Mouse (Mus musculus): ENCODE measurements around the gene B3gnt6. TPM values are rescaled to one million over a fixed set of nuclear protein-coding genes. Genes with fewer than 3 reads are reported as not detected.

B3gnt6 gene
- total RNA-seq, 1 experiment from 2014 or later = 8.5 TPM

DNA sequence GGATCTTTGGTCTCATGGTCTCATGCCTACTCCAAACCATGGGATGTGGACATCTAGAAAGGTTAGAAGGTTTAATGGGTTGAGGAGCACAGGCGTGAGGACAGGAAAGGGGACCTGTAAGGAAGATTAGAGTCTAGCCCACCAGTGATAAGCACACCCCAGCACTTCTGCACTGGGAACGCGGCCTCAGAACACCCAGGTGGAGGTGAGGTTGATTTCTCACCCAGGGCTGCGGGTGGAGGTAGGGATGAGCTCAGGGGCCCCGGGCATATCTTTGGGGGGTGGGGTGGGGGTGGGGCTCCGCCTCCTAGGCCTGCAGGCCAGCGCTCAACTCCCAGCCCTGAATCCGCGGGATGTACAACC, 21.7 kb downstream of the B3gnt6 start:
- no peak for DNase-seq

DNA sequence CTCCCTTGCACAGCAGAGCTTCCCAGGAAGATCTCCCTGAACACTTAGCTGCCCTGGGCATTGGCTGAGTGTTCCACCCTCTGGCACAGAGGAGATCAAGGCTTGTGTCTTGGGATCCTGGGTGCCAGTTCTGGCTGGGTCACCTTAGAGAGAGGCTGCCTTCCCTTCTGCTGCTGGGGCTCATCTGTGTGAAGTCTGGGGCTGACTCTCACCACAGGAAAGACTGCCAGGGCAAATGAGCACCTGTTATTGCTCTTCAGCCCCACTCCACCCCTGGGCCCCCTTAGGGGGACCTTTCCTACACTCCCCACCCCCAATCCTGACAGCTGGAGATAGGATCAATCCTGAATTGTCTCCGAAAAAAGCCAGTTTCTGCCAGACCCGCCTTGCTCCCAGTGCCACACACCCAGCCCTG, 22.2 kb downstream of the B3gnt6 start:
- DNase-seq = no peak

DNA sequence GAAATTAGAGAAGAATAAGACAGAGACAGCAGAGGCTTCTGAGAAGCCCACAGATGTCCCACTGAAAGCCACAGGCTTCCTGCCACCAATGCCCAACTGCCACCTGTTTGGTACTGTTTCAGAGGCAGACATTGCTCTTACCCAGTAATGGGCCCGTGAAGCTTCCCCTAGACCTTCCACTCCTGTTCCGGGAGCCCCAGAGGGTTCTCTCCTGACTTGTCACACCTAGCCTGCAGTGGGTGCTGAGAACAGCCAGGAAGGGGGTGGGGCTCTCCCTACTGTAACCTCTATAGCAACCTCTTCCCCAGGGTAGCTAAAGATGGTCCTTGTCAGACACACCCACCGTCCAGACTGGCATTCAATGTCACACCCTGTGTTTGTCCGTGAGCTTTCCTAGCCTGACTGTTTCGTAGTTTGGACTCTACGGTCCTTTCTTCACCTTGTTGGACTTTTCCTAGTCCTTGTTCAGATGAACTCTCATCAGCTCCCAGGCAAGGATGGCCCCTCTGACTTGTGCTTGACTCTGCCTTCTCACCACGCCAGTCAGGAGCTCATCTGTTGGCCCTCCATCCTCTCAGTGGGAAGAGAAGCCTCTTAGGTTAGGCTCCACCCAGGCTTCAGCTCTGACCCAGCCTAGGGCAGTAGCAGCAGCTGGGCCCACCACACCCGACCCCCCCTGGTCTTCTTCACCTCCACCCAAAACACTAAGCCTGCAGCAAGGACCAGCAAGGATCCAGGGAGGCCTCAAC, 22.8 kb downstream of the B3gnt6 start:
- DNase-seq = no peak

DNA sequence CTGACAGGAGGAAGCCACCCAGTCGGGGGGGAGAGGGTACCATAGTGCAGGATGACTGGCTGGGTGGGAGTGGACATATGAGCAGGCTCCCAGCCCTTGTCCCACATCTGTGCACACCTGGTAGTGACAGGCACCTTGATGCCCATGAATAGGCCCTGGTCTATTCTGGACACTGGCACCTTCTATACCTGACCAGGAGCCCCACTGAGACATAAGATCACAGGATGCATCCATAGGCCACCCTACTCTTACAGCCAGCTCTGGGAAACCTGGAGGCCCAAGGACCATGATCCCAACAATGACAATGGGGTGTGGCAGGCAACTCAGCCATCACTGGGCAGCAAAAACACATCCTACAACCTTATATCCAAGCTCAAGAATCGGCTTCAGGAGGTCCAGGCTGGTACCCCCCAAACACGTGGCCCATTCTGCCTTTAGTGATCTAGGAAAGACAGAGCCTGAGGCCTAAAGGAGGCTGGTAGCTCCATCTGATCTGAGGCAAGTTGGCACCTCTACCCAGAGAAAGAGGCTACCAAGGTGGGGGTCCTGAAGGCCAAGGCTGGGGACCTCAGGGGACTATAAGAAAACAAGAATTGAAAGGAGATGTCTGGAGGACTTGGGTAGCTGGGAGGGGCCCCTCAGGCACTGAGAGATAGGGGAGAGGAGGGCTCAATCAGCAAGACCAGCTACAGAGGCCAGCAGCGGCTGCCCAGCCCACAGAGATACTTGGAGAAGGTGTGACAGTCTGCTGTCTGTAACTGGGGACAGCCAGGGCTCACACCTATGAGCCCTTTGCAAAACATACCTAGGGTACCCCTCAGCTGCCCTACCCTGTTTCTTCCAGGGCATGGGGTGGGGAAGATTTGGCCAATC, 24.2 kb downstream of the B3gnt6 start:
- no peak for DNase-seq

DNA sequence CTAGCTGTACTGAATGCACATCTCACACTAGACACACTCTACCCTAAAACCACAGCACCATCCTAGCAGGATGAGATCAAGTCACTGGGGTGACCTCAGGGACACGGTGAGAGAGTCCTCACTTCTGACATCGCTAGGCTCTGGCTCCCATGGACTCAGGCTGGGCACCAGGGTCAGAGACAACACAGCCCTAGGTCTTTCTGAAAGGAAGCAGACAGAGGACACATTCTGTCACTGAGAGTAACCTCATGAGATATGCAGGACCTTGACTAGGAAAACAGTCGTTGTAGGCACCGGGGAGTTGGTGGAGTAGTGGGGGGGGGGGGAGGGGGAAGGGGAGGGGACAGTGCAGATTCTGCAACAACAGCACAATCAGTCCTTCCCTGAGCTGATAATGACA, 25.9 kb downstream of the B3gnt6 start:
- no peak for DNase-seq

DNA sequence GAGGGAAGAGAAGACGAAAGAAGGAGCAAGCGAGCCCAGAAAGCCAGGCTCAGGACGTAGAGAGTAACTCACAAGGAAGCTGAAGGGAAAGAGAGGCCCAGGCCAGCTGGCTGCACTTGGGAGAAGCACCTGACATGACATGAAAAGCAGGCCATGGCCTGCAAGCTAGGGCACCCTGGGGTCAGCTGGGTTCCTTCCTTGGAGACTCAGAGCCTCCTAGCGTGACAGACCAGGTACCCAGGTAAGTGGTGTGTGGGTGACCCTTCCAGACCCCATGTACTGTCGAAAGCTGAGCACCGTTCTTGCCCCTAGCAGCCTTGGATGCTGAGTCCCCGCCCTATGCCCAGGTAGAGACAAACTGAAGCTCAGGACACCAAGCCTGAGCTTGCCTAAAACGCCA, 26.6 kb downstream of the B3gnt6 start:
- DNase-seq = no peak

DNA sequence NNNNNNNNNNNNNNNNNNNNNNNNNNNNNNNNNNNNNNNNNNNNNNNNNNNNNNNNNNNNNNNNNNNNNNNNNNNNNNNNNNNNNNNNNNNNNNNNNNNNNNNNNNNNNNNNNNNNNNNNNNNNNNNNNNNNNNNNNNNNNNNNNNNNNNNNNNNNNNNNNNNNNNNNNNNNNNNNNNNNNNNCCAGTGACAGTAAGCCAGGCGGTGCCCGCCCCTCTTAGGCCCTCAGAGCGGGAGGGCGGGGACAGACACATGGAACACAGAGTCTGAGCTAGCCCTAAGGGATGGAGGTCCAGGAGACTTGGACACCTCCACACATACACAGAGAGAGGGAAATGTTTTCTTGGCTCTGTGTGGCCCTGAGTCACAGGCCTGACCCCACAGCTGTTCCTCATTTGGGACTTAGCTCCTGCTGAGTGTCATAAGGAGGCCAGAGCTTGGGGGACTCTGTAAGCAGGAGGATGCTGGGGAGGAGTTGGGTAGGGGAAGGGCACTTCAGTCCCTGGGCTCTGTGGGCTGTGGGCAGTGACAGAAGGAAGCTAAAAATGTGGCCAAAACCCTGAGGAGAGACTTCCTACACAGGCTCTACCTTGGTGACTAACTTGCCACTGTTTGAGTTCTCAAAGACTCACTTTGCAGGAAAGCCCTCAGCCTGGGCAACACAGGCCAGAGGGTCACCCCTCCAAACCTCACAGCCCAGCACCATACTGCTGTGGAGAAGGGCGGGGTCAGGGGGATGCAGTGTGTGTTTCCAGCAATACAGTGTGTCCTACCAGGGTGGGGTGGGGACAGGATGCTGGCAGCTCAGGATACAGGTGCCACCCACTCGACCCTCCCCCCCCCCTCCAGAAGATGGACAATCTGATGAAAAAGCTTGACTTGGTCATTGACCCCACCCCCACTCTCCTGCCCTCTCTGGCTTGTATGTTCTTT, 27.9 kb downstream of the B3gnt6 start:
- peak; percentile 47 for DNase-seq

DNA sequence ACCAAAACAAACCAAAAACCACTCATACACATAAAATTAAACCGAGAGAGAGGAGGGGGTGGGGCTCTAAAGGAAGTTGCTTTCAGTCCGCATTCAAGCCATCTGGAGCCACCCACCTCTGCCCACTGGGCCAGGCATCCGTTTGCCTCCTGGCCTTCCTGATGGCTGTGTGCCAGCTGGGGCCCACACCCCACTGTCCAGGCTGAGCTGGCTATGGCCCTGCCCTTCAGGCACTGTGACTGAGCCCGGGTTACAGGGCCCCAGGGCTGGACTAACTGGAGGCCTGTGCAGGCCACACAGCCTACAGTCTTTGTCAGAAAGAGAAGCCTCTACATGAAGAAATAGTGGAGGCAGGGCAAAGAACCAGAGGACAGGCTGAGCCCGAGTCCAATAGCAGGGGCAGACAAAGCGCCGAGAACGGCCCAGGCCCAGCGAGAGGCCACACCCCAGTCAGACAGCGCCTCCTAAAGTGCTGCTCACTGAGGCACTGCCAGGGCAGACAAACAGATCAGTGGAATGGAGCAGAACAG, 34.2 kb downstream of the B3gnt6 start:
- no peak for DNase-seq

DNA sequence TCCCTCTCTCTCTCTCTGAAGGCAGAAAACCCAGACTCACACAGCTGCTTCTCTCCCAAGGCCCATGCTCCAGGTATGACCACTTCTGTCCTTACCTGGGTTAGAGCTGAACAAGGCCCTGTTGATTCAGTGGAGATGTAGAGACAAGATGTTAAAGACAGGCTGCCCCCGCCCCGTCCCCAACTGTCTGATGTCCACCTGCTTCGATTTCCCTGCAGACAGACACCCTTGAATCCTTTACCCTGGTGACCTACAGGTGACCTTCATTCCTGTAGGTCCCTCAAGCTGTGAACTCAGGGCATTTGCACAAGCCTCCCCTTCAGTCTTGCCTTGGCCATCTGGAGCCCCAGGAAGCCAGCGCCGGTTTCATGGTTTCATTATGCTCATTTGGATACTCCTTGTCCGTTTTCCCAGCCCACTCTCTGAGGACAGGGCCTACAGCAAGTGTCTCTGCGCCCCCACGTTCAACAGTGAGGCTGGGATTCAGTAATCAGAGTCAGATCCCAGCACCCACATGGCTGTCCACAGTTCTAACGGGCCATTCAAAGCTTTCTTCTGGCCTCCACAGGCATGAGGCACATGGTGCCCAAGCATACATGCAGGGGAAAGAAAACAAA, 34.8 kb downstream of the B3gnt6 start:
- no peak for DNase-seq

DNA sequence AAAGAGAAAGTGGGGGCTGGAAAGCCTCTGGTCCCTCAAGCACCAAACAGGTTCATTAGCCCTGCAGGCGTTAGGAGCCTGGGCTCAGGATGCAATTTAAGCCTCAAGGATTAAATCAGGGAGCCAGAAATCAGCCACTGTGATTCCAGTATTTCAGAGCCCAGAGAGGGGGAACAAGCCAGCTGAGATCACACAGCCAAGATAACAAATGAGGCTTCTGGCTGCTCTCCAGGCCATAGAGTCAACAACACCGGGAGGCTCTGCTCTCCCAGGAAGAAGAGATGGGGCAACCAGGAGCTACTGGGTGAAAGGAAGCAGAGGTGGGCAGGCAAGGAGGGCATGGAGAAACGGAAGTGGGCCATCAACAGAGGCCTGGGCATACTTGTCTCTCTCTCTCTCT, 35.6 kb downstream of the B3gnt6 start:
- peak; percentile 55 for DNase-seq

DNA sequence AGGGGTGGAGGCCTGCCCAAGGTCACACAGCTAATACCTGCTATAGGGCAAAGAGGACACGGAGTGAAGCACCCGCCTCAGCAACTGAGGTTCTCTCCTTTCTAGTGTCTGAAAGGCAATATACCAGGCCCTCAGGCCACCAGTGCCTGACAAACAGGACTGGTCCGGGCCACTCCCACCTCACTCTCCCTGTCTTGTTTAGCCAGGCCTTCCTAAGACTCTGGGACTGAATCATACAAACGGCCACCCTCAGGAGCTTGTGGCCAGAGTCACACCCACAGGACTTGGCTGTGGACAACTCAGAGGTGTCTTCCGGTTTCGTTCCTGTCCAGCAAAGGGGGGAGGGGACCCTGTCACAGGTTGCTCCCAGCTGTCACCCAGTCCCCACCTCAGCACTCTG, 37.0 kb downstream of the B3gnt6 start:
- DNase-seq = no peak

DNA sequence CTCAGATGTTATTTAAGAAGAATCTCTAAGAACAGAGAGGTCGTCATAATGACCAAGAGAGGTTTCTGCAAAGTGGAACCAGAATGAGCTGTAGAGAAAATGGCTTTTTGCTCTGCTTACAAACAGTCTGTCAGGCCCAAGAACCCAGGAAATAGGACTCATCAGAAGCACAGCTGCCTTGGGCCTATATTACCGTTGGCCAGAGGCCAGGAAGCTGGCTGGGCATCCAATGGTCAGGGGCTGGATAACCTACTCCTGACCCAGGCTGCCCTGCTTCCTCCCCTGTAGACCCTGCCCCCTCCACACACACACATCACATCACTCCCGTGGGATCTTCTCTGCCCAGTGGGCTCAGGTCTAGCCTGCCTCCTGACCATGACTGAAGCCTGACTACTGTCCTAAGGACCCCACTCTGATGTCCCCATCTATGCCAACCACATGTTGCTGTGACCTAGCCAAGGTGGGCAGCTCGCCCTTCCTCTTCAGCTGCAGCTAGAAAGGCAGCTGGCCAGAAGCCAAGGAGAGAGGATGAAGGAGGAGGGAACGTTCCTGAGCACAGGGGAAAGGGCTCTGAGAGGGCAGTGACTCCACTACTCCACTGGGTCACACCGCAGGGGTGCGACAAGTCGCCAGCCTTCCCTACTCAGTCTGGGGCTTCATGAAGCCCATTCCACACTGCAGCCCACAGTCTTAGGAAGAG, 39.1 kb downstream of the B3gnt6 start:
- DNase-seq = peak; percentile 46

DNA sequence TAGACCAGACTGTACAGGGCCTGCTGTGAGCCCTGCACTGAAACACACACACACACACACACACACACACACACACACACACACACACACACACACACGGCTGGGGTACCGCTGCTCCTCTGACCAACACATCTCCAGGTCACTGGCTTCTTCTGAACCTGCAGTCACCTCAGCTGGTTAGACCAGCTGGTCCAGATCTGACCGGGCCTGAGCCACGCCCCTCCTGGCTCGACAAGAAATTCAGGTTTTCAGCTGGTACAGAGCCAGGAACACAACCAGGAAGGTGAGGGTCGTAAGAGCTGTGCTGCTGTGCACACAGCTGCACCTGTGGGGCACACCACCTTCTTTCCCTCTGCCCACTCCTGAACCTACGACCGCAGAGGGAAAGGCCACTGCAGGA, 40.8 kb downstream of the B3gnt6 start:
- no peak for DNase-seq

DNA sequence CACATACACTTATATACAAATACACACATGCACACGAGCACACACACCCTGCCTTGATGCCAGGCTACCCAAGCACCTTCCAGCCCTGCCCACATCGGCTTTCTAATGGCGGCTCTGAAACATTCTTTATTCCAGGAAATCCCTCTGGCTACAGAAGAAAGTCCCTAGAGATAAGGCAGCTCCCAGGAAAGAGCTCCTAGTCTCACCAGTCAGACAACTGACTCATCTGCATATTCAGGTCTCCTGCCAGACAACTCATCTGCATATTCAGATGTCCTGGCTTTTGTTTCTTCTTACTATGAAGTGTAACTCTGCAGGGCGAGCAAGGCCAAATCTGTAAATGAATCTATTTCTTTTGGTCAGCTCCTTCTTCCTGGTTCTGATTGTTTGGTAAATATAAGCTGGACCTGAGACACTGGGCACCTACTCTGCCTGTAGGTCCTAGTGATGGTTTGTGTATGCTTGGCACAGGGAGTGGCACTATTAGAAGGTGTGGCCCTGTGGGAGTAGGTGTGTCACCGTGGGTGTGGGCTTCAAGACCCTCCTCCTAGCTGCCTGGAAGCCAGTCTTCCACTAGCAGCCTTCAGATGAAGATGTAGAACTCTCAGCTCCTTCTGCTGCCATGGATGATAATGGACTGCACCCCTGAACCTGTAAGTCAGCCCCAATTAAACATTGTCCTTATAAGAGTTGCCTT, 41.5 kb downstream of the B3gnt6 start:
- DNase-seq = no peak

DNA sequence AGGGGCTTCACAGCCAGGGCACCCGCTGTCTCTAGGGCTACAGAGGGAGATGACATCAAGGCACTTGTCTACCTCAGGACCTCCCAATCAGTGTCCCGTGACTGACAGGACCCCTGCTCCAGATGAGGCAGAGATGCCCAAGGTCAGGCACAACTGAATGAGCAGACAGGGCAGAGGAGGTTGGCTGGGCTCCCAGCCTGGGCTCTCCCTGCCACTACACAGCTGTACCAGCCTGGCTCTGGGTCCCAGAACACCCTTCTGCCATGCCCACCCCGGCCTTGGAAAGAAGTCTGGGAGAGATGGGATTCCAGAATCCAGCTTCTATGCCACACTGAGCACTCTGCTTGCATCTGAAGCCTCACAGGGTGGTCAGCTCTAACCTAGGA, 43.0 kb downstream of the B3gnt6 start:
- peak; percentile 68 for DNase-seq

DNA sequence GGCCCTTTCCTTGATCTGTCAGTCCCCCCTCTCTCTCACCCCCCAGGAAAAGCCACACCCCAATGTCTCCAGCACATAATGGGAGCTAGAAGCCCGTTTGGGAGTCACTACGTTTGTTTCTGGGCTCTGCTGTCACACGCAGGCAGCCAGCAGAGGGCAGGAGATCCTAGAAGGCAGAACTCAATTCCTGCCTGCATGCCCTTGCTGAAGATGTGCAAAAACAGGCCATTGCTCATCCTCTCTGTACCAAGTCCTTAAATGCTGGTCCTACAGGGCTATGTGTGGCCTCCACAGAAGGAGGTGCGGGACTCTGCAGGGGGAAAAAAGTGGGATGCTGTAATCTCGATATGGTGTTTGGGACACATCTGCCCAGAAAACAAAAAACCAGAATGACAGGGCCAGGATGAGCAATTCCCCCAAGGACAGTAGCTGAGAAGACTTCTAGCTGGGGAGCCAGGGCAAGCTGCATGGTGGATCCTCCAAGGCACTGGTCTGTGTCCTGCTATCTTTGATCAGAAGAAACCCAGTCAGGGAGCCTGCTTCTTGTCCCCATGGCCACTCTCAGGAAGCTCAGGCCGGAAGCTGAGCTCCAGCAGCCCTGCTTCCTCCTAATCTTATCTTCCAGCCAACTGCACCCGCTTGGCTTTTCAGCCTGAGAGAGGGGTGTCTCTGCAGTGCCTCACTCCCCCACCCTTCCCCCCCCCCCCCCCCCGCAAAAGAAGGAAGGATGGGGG, 43.6 kb downstream of the B3gnt6 start:
- peak; percentile 83 for DNase-seq

DNA sequence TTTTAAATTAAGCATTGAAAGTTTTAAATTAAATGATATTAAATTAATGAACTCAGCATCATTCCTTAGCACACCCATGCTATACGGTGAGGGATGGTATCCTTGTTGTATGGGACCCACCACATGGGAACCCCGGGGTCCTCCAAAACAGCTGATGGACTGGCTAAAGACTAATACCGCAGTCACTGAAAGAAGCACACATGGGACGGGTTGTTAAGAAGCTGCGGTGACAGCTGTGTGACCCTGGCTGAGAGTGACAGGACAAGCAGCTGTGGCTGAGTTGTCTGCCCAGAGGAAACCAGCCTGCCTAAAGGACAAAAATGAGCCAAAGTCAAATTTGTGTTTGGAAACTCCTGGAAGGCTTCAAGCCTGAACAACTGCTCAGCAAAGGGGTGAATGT, 45.4 kb downstream of the B3gnt6 start:
- no peak for DNase-seq

DNA sequence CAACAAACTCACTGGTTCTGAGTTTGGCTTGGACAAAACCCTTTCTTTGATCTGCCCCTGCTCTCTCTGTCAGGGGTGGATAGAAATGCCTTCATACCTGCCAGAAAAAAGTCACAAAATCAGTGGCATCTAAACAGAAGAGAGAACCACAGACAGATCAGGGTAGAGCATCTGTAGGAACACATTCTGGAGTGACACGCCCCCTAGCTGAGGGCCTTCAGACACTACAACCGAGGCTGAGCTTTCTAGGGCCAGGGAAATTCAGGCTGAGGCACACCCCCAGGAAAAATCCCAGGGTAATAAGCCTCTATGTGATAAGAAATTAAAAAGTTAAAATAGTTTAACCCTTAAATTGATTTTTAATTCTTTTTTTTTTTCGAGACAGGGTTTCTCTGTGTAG, 45.9 kb downstream of the B3gnt6 start:
- DNase-seq = no peak

DNA sequence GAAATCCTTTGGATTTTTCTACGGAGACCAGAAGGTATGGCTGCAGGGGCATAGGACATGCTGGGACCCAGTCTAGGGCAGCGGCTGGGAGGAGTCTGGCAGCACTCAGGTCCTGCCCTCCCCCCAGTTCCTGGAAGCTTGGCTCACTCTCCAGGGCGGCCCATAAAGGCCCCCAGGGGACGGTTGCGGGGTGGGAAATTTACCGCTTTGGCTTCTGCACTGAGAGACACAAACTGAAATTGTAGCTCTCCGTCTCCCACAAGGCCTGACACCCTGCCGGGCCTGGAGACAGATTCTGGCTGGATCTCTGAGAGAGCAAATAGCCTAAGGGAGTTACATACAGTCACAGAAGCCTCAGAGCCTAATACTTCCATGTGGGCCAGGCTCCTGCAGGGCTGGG, 46.9 kb downstream of the B3gnt6 start:
- peak; percentile 42 for DNase-seq

DNA sequence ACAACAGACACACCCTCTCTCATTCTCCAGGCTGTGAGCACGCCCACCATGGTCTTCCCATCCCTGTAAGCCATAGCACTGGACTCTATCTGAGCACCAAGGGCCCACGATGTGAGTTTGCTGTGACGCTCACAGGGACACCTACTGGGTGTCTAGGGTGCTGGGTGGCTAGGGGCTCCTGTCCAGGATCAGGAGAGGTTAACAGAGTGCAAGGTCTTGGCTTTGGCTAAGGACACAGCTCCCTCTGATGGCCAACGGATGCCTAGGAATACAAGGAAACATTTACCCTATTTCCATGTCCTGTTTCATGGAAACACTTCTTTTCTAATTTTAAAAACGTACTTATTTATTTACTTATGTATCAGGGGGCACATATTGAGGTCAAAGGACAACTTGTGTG, 48.8 kb downstream of the B3gnt6 start:
- peak; percentile 70 for DNase-seq
